Mouse (Mus musculus) heart, embryonic 10.5 days (tissue): ENCODE measurements around the gene 6430548M08Rik. TPM values are rescaled to one million over a fixed set of nuclear protein-coding genes. Genes with fewer than 3 reads are reported as not detected.

Experiments used
- DNase-seq: peaks from one replicate; pipeline ENCODE4 v3.0.0-alpha.2; 2017; ENCODE audit warnings: low spot score
- H3K27ac ChIP-seq: fragments of 300-500 bp; sonication (generic); 2 replicates; pipeline ENCODE4 v1.5.1; 2016; ENCODE audit warnings: mild to moderate bottlenecking
- H3K27me3 ChIP-seq: fragments of 300-500 bp; sonication (generic); 2 replicates; pipeline ENCODE4 v1.6.1; 2016; ENCODE audit warnings: mild to moderate bottlenecking; ENCODE audit not compliant: poor library complexity, insufficient read depth, severe bottlenecking
- H3K36me3 ChIP-seq: fragments of 300-500 bp; sonication (generic); 2 replicates; pipeline ENCODE4 v1.6.1; 2016; ENCODE audit warnings: mild to moderate bottlenecking, moderate library complexity
- H3K4me1 ChIP-seq: fragments of 300-500 bp; sonication (generic); 2 replicates; pipeline ENCODE4 v1.6.1; 2016; ENCODE audit warnings: mild to moderate bottlenecking
- H3K4me3 ChIP-seq: fragments of 300-500 bp; sonication (generic); 2 replicates; pipeline ENCODE4 v1.5.1; 2016; ENCODE audit warnings: mild to moderate bottlenecking, moderate library complexity
- H3K9me3 ChIP-seq: fragments of 300-500 bp; sonication (generic); 2 replicates; pipeline ENCODE4 v1.6.1; 2016; ENCODE audit warnings: mild to moderate bottlenecking, moderate library complexity
- WGBS: fragments of 180-500 bp; shearing (Covaris S2); methylation state at CpG from one replicate; pipeline ENCODE4 v1.1.7; 2016; 5-methylcytosine and 5-hydroxymethylcytosine counted together
- polyA plus RNA-seq: library from polyadenylated mRNA; unstranded; fragments of >200 nt; fragmentation: Nextera tagmentation; extraction: Ambion mirVana; gene quantifications from 2 replicates; pipeline ENCODE4 v1.2.1, GENCODE M21; 2016

Gene 6430548M08Rik
- polyA plus RNA-seq, 1 experiment from 2014 or later: 8.2 TPM

GRCm38 (mm10) chr8:120180445-120180970, 66.6 kb downstream of the 6430548M08Rik start:
- H3K36me3 ChIP-seq: no peaks in the 10 kb centered on the region
- H3K27ac ChIP-seq: 0 out of 2 replicates have a peak overlapping the region, but pooled peaks have one; percentile 17
- peaks cover 63% of the 10 kb centered on the region for H3K4me1 ChIP-seq
- H3K4me3 ChIP-seq: no peak overlapping the region
- H3K27me3 ChIP-seq: peaks cover 22% of the 10 kb centered on the region
- 55% methylated on average over 7 of the region's 7 CpGs for WGBS
- H3K9me3 ChIP-seq: no peaks in the 10 kb centered on the region
- no peak for DNase-seq

- peaks cover 68% of the 10 kb centered on the region for H3K4me1 ChIP-seq
- no peak for DNase-seq
- H3K4me3 ChIP-seq: no peak overlapping the region
- H3K27me3 ChIP-seq: peaks cover 14% of the 10 kb centered on the region
- no peaks in the 10 kb centered on the region for H3K9me3 ChIP-seq
- 82% methylated on average over 5 of the region's 5 CpGs for WGBS
- no peak overlapping the region for H3K27ac ChIP-seq
- no peaks in the 10 kb centered on the region for H3K36me3 ChIP-seq
Observed at GRCm38 (mm10) chr8:120181274-120181673, 67.3 kb downstream of the 6430548M08Rik start.

- 63% methylated on average over 4 of the region's 4 CpGs for WGBS
- no peaks in the 10 kb centered on the region for H3K9me3 ChIP-seq
- no peak overlapping the region for H3K27ac ChIP-seq
- H3K36me3 ChIP-seq: no peaks in the 10 kb centered on the region
- peaks cover 67% of the 10 kb centered on the region for H3K4me1 ChIP-seq
- peaks cover 11% of the 10 kb centered on the region; the same call in 1 of the 2 replicates for H3K27me3 ChIP-seq
- no peak for DNase-seq
- no peak overlapping the region for H3K4me3 ChIP-seq
Observed at GRCm38 (mm10) chr8:120181861-120182414, 68.0 kb downstream of the 6430548M08Rik start.

GRCm38 (mm10) chr8:120184366-120184765, 70.4 kb downstream of the 6430548M08Rik start:
- Histone ChIP-seq H3K4me1 (peaks cover 56% of the 10 kb centered on the region), H3K4me3 (no peak overlapping the region), H3K27me3 (peaks cover 19% of the 10 kb centered on the region), H3K9me3 (no peaks in the 10 kb centered on the region), H3K27ac (peak overlapping the region; percentile 74; the same call in 1 of the 2 replicates), H3K36me3 (no peaks in the 10 kb centered on the region)
- DNase-seq: no peak
- 29% methylated on average over 9 of the region's 9 CpGs for WGBS

GRCm38 (mm10) chr8:120184850-120185792, 71.2 kb downstream of the 6430548M08Rik start:
- peak overlapping the region; percentile 13; the same call in 1 of the 2 replicates for H3K4me3 ChIP-seq
- H3K27me3 ChIP-seq: peaks cover 19% of the 10 kb centered on the region
- H3K27ac ChIP-seq: peak overlapping the region; percentile 74
- 39% methylated on average over 17 of the region's 17 CpGs for WGBS
- H3K9me3 ChIP-seq: no peaks in the 10 kb centered on the region
- H3K36me3 ChIP-seq: no peaks in the 10 kb centered on the region
- DNase-seq: no peak
- H3K4me1 ChIP-seq: peaks cover 63% of the 10 kb centered on the region

- Histone ChIP-seq H3K9me3 (no peaks in the 10 kb centered on the region), H3K4me1 (peaks cover 68% of the 10 kb centered on the region), H3K36me3 (no peaks in the 10 kb centered on the region), H3K27ac (peak overlapping the region; percentile 74; the same call in 1 of the 2 replicates), H3K27me3 (peaks cover 12% of the 10 kb centered on the region), H3K4me3 (no peak overlapping the region)
- 70% methylated on average over 8 of the region's 8 CpGs for WGBS
- no peak for DNase-seq
Observed at GRCm38 (mm10) chr8:120186454-120186853, 72.5 kb downstream of the 6430548M08Rik start.

GRCm38 (mm10) chr8:120188510-120188909, 74.6 kb downstream of the 6430548M08Rik start:
- Histone ChIP-seq H3K27ac (peak overlapping the region; percentile 47), H3K36me3 (no peaks in the 10 kb centered on the region), H3K9me3 (no peaks in the 10 kb centered on the region), H3K4me3 (no peak overlapping the region), H3K27me3 (peaks cover 11% of the 10 kb centered on the region), H3K4me1 (peaks cover 66% of the 10 kb centered on the region)
- 77% methylated on average over 6 of the region's 6 CpGs for WGBS
- DNase-seq: no peak

GRCm38 (mm10) chr8:120189440-120189839, 75.5 kb downstream of the 6430548M08Rik start:
- Histone ChIP-seq H3K36me3 (no peaks in the 10 kb centered on the region), H3K27ac (0 out of 2 replicates have a peak overlapping the region, but pooled peaks have one; percentile 4), H3K4me1 (peaks cover 57% of the 10 kb centered on the region), H3K4me3 (no peak overlapping the region), H3K9me3 (no peaks in the 10 kb centered on the region), H3K27me3 (peaks cover 11% of the 10 kb centered on the region)
- 77% methylated on average over 6 of the region's 6 CpGs for WGBS
- DNase-seq: no peak

GRCm38 (mm10) chr8:120190107-120190809, 76.3 kb downstream of the 6430548M08Rik start:
- H3K27ac ChIP-seq: peak overlapping the region; percentile 42; the same call in 1 of the 2 replicates
- H3K9me3 ChIP-seq: no peaks in the 10 kb centered on the region
- H3K4me1 ChIP-seq: peaks cover 49% of the 10 kb centered on the region
- DNase-seq: no peak
- WGBS: 79% methylated on average over 17 of the region's 17 CpGs
- no peak overlapping the region for H3K4me3 ChIP-seq
- no peaks in the 10 kb centered on the region for H3K36me3 ChIP-seq
- H3K27me3 ChIP-seq: peaks cover 11% of the 10 kb centered on the region

- no peak for DNase-seq
- H3K4me1 ChIP-seq: peaks cover 42% of the 10 kb centered on the region
- WGBS: 50% methylated on average over 20 of the region's 20 CpGs
Observed at GRCm38 (mm10) chr8:120190810-120191413, 77.0 kb downstream of the 6430548M08Rik start.

GRCm38 (mm10) chr8:120191633-120192032, 77.7 kb downstream of the 6430548M08Rik start:
- H3K27ac ChIP-seq: peak overlapping the region; percentile 65
- no peak for DNase-seq
- H3K36me3 ChIP-seq: no peaks in the 10 kb centered on the region
- no peaks in the 10 kb centered on the region for H3K9me3 ChIP-seq
- H3K4me1 ChIP-seq: peaks cover 35% of the 10 kb centered on the region
- peaks cover 11% of the 10 kb centered on the region for H3K27me3 ChIP-seq
- no peak overlapping the region for H3K4me3 ChIP-seq
- WGBS: 74% methylated on average over 5 of the region's 5 CpGs

More at GRCm38 (mm10) chr8:120190810-120191413, 77.0 kb downstream of the 6430548M08Rik start:
- Histone ChIP-seq H3K27me3 (peaks cover 11% of the 10 kb centered on the region), H3K9me3 (no peaks in the 10 kb centered on the region), H3K27ac (peak overlapping the region; percentile 65), H3K36me3 (no peaks in the 10 kb centered on the region), H3K4me3 (peak overlapping the region; percentile 45)

- Histone ChIP-seq H3K4me1 (peaks cover 33% of the 10 kb centered on the region), H3K9me3 (no peaks in the 10 kb centered on the region), H3K36me3 (no peaks in the 10 kb centered on the region), H3K4me3 (no peak overlapping the region), H3K27me3 (peaks cover 11% of the 10 kb centered on the region), H3K27ac (0 out of 2 replicates have a peak overlapping the region, but pooled peaks have one; percentile 65)
- WGBS: 95% methylated on average over 5 of the region's 5 CpGs
- no peak for DNase-seq
Observed at GRCm38 (mm10) chr8:120192118-120192517, 78.2 kb downstream of the 6430548M08Rik start.
